Mouse (Mus musculus) kidney, adult 2 months (tissue): Measurements from ENCODE around the gene Zfx. TPM values are rescaled to one million over a fixed set of nuclear protein-coding genes. Genes with fewer than 3 reads are reported as not detected.
A peak's percentile ranks its signal among the peaks of the same experiment; 100 is the strongest.

ENCODE experiments used
- DNase-seq: peaks from one replicate; pipeline ENCODE4 v3.0.0; 2021
- H3K27ac ChIP-seq: fragments of 200-500 bp; 2 replicates; pipeline ENCODE4 v1.5.1; 2012; ENCODE audit warnings: low read depth, low read length, control low read depth, inconsistent platforms; ENCODE audit not compliant: insufficient read depth
- H3K27me3 ChIP-seq: fragments of 200-500 bp; replicated peaks from 2 replicates; pipeline ENCODE4 v1.6.1; 2012; ENCODE audit warnings: mild to moderate bottlenecking, moderate library complexity, low read length, inconsistent platforms; ENCODE audit not compliant: control insufficient read depth, insufficient read depth
- H3K36me3 ChIP-seq: fragments of 200-500 bp; 2 replicates; pipeline ENCODE4 v1.6.1; 2012; ENCODE audit warnings: mild to moderate bottlenecking, moderate library complexity, low read length, inconsistent platforms; ENCODE audit not compliant: control insufficient read depth, insufficient read depth
- H3K4me1 ChIP-seq: fragments of 200-500 bp; 2 replicates; pipeline ENCODE4 v1.6.1; 2011; ENCODE audit warnings: low read length; ENCODE audit not compliant: control insufficient read depth, insufficient read depth
- H3K4me3 ChIP-seq: fragments of 200-500 bp; 2 replicates; pipeline ENCODE4 v1.5.1; 2011; ENCODE audit warnings: mild to moderate bottlenecking, low read depth, low read length, control low read depth; ENCODE audit not compliant: insufficient read depth
- CTCF ChIP-seq: fragments of 200-500 bp; conservative IDR thresholded peaks from 2 replicates; pipeline ENCODE4 v1.5.1; 2011; ENCODE audit warnings: low read depth, mild to moderate bottlenecking, control low read depth, low read length, moderate library complexity, mixed read lengths; ENCODE audit not compliant: insufficient read depth, insufficient read length
- POLR2A ChIP-seq: fragments of 200-500 bp; IDR thresholded peaks from one replicate; pipeline ENCODE4 v1.6.1; 2011; ENCODE audit warnings: low read depth, low read length, control low read depth
- WGBS: fragments of 180-500 bp; shearing (Covaris S2); methylation state at CpG from one replicate; pipeline ENCODE4 v1.1.7; 2018; 5-methylcytosine and 5-hydroxymethylcytosine counted together
- polyA plus RNA-seq: library from polyadenylated mRNA; depleted of rRNA; stranded (reverse); fragments of >200 nt; gene quantifications from 2 replicates; pipeline ENCODE4 v1.2.3, GENCODE M21; 2012

Zfx gene
- polyA plus RNA-seq, 1 experiment = 5.4 TPM

- Histone ChIP-seq H3K4me1 (peaks cover 4% of the 10 kb centered on the region; the same call in 1 of the 2 replicates), H3K27ac (peak overlapping the region; percentile 56), H3K36me3 (no peaks in the 10 kb centered on the region), H3K27me3 (no peaks in the 10 kb centered on the region), H3K4me3 (peak overlapping the region; percentile 82)
- TF ChIP-seq POLR2A = no peak
- TF ChIP-seq CTCF = no peak
- peak; percentile 9 for DNase-seq
- 2% methylated on average over 24 of the region's 24 CpGs for WGBS
These were observed 2.2 kb downstream of the Zfx start for GRCm38 (mm10) chrX:94121161-94121856.

DNA sequence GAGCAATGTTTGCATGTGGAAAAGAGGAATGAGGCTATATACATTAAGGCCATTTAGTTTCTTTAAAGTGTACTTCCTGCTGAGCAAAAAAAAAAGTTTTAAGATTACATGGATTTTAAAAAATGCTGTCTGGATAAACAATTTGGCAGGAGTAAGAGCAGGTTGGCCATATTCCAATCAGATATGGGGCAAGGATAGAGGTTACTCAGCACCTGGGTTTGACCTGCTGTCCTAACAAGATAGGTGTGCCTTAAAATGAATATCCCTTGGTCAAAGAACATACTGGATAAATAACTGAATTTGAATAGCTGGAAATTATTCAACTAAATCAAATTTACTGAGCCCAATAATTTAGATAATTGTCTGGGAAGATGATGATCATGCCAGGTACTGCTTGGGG is 5.2 kb downstream of the Zfx start:
- TF ChIP-seq CTCF (no peak), POLR2A (no peak)
- Histone ChIP-seq H3K4me3 (no peak overlapping the region), H3K27ac (no peak overlapping the region), H3K4me1 (peaks cover 4% of the 10 kb centered on the region; the same call in 1 of the 2 replicates), H3K36me3 (no peaks in the 10 kb centered on the region), H3K27me3 (no peaks in the 10 kb centered on the region)
- DNase-seq = peak; percentile 31

- no peak for TF ChIP-seq POLR2A
- no peak for TF ChIP-seq CTCF
These were observed 7.6 kb downstream of the Zfx start for GRCm38 (mm10) chrX:94115882-94116281.

GRCm38 (mm10) chrX:94105964-94106363 is 17.5 kb downstream of the Zfx start:
- Histone ChIP-seq H3K4me1 (no peaks in the 10 kb centered on the region), H3K27ac (no peak overlapping the region), H3K4me3 (no peak overlapping the region), H3K27me3 (no peaks in the 10 kb centered on the region), H3K36me3 (no peaks in the 10 kb centered on the region; the same call in 1 of the 2 replicates)
- 33% methylated on average over 2 of the region's 2 CpGs for WGBS
- TF ChIP-seq CTCF (no peak), POLR2A (no peak)
- no peak for DNase-seq

More at GRCm38 (mm10) chrX:94115882-94116281, 7.6 kb downstream of the Zfx start:
- 57% methylated on average over 6 of the region's 6 CpGs for WGBS
- no peak for DNase-seq
- Histone ChIP-seq H3K4me1 (peaks cover 4% of the 10 kb centered on the region; the same call in 1 of the 2 replicates), H3K27ac (no peak overlapping the region), H3K4me3 (no peak overlapping the region), H3K27me3 (no peaks in the 10 kb centered on the region), H3K36me3 (no peaks in the 10 kb centered on the region)

GRCm38 (mm10) chrX:94102938-94103337 is 20.6 kb downstream of the Zfx start:
- no peaks in the 10 kb centered on the region; the same call in 1 of the 2 replicates for H3K36me3 ChIP-seq
- H3K27ac ChIP-seq = no peak overlapping the region
- no peaks in the 10 kb centered on the region for H3K27me3 ChIP-seq
- no peak for DNase-seq
- H3K4me3 ChIP-seq = no peak overlapping the region
- no peak for TF ChIP-seq CTCF
- TF ChIP-seq POLR2A = no peak
- no peaks in the 10 kb centered on the region for H3K4me1 ChIP-seq

- H3K27ac ChIP-seq = no peak overlapping the region
- H3K27me3 ChIP-seq = no peaks in the 10 kb centered on the region
- WGBS = 88% methylated on average over 1 of the region's 1 CpGs
- TF ChIP-seq POLR2A (no peak), CTCF (no peak)
- DNase-seq = no peak
- H3K36me3 ChIP-seq = no peaks in the 10 kb centered on the region; the same call in 1 of the 2 replicates
- H3K4me1 ChIP-seq = no peaks in the 10 kb centered on the region
- no peak overlapping the region for H3K4me3 ChIP-seq
These were observed 22.9 kb downstream of the Zfx start for GRCm38 (mm10) chrX:94100561-94100960.

DNA sequence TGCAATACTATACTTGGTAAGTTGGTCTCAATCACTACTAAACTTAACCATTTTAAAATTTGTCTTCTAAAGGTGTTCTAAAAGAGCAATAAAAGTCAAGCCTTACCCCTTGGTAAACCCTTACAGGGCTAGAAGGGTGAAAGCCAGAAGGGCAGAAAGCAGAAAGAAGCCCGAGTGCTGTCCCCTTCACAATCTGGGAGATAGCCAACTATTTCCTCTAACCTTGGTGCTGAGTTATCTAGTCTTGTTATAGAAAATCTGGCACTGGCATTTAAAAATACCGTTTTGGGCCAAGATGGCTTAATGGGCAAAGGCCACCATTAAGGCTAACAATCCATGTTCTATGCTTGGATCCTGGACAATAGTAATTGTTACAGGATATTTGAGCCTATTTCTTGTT is 32.5 kb downstream of the Zfx start:
- H3K4me3 ChIP-seq = no peak overlapping the region
- no peaks in the 10 kb centered on the region for H3K27me3 ChIP-seq
- TF ChIP-seq CTCF (no peak), POLR2A (no peak)
- DNase-seq = peak; percentile 2
- H3K27ac ChIP-seq = no peak overlapping the region
- 44% methylated on average over 2 of the region's 2 CpGs for WGBS
- H3K4me1 ChIP-seq = no peaks in the 10 kb centered on the region
- no peaks in the 10 kb centered on the region for H3K36me3 ChIP-seq
